Mouse (Mus musculus) MEL (cell line): ENCODE measurements around the gene Eif2a.

Source experiments
- CTCF ChIP-seq, 3 experiments: IDR thresholded peaks in 2 of 3; conservative IDR thresholded peaks in 1 of 3; 2 replicates each; pipeline ENCODE4 v1.5.1; 2011 to 2012; ENCODE audit warnings: low read length in 3 of 3, low read depth in 2 of 3, mild to moderate bottlenecking in 2 of 3, improper control_type of control experiment in 1 of 3, inconsistent platforms in 1 of 3, mixed read lengths in 1 of 3, moderate library complexity in 1 of 3; ENCODE audit not compliant: control insufficient read depth in 1 of 3, insufficient read depth in 1 of 3, poor library complexity in 1 of 3, severe bottlenecking in 1 of 3
- E2F4 ChIP-seq: IDR thresholded peaks from 2 replicates; pipeline ENCODE4 v1.6.1; 2011; ENCODE audit warnings: low read depth, low read length, improper control_type of control experiment, borderline replicate concordance
- POLR2A ChIP-seq, 2 experiments: IDR thresholded peaks; 2 replicates each; pipeline ENCODE4 v1.6.1; 2011 to 2012; ENCODE audit warnings: low read length in 2 of 2, mild to moderate bottlenecking in 2 of 2, control low read depth in 1 of 2, improper control_type of control experiment in 1 of 2, low read depth in 1 of 2, moderate library complexity in 1 of 2; ENCODE audit not compliant: control insufficient read depth in 1 of 2, insufficient read depth in 1 of 2, poor library complexity in 1 of 2
- POLR2AphosphoS2 ChIP-seq: IDR thresholded peaks from 2 replicates; pipeline ENCODE4 v1.6.1; 2011; ENCODE audit warnings: low read length, improper control_type of control experiment
- UBTF ChIP-seq: IDR thresholded peaks from 2 replicates; pipeline ENCODE4 v1.6.1; 2012; ENCODE audit warnings: low read depth, mild to moderate bottlenecking, inconsistent platforms, low read length, improper control_type of control experiment, moderate library complexity, borderline replicate concordance; ENCODE audit not compliant: insufficient read depth
- ZNF384 ChIP-seq: IDR thresholded peaks from 2 replicates; pipeline ENCODE4 v1.6.1; 2012; ENCODE audit warnings: low read depth, mild to moderate bottlenecking, inconsistent platforms, low read length, improper control_type of control experiment

GRCm38 (mm10) chr3:58513483-58513882 lies 12.1 kb upstream of the Eif2a start:
- TF ChIP-seq UBTF (no peak), POLR2A (IDR thresholded peaks at IDR 0.05; ENCODE audit: control insufficient read depth in 1 of 2, insufficient read depth in 1 of 2, low read depth in 1 of 2, low read length in 2 of 2, poor library complexity in 1 of 2) (no peak), POLR2AphosphoS2 (no peak), ZNF384 (no peak), CTCF (IDR thresholded peaks at IDR 0.05 in 2 of 3, conservative IDR thresholded peaks at IDR 0.05 in 1 of 3; ENCODE audit: control insufficient read depth in 1 of 3, insufficient read depth in 1 of 3, low read depth in 2 of 3, low read length in 3 of 3, poor library complexity in 1 of 3, severe bottlenecking in 1 of 3) (peak in 1 of 3 experiments; percentile 13; a peak in 1 of 6 replicates), E2F4 (no peak)
